Mouse (Mus musculus) MEL (cell line): ENCODE measurements at regions not wholly inside any gene's neighbourhood (a gene's known extent, or its start where the extent isn't known, plus 50 kb on each side); places are given as distances from the start of the nearest gene placed in this dataset.

Source experiments
- DNase-seq: peaks from one replicate; pipeline ENCODE4 v3.0.0; 2011; ENCODE audit warnings: low read depth, low spot score
- H3K27ac ChIP-seq: 2 replicates; pipeline ENCODE4 v1.5.1; 2012; ENCODE audit warnings: low read depth, mild to moderate bottlenecking, control low read depth, low read length, moderate library complexity; ENCODE audit not compliant: control insufficient read depth
- H3K27me3 ChIP-seq, 2 experiments: fragments of 150-350 bp in 1 of 2; sonication (generic) in 1 of 2; 2 replicates each; pipeline ENCODE4 v1.6.1; 2012; ENCODE audit warnings: low read length in 2 of 2, mild to moderate bottlenecking in 2 of 2, improper control_type of control experiment in 1 of 2, moderate library complexity in 1 of 2; ENCODE audit not compliant: insufficient read depth in 2 of 2, control insufficient read depth in 1 of 2
- H3K36me3 ChIP-seq, 2 experiments: 2 replicates each; pipeline ENCODE4 v1.6.1; 2012 to 2014; ENCODE audit warnings: low read length in 2 of 2, improper control_type of control experiment in 1 of 2, inconsistent platforms in 1 of 2, mild to moderate bottlenecking in 1 of 2; ENCODE audit not compliant: insufficient read depth in 2 of 2, control insufficient read depth in 1 of 2
- H3K4me1 ChIP-seq, 2 experiments: fragments of 150-350 bp in 1 of 2; sonication (generic) in 1 of 2; 2 replicates each; pipeline ENCODE4 v1.6.1; 2012; ENCODE audit warnings: low read length in 2 of 2, improper control_type of control experiment in 1 of 2, mild to moderate bottlenecking in 1 of 2; ENCODE audit not compliant: insufficient read depth in 2 of 2, control insufficient read depth in 1 of 2
- H3K4me3 ChIP-seq, 2 experiments: fragments of 150-350 bp in 1 of 2; sonication (generic) in 1 of 2; 2 replicates each; pipeline ENCODE4 v1.5.1; 2012; ENCODE audit warnings: low read depth in 2 of 2, low read length in 2 of 2, mild to moderate bottlenecking in 2 of 2, moderate library complexity in 2 of 2, control low read depth in 1 of 2, improper control_type of control experiment in 1 of 2; ENCODE audit not compliant: control insufficient read depth in 1 of 2, insufficient read depth in 1 of 2
- H3K79me2 ChIP-seq: 2 replicates; pipeline ENCODE4 v1.6.1; 2012; ENCODE audit warnings: mild to moderate bottlenecking, low read length, moderate library complexity; ENCODE audit not compliant: control insufficient read depth, poor library complexity, insufficient read depth
- H3K9ac ChIP-seq: 2 replicates; pipeline ENCODE4 v1.6.1; 2012; ENCODE audit warnings: low read depth, mild to moderate bottlenecking, control low read depth, low read length, moderate library complexity; ENCODE audit not compliant: control insufficient read depth, poor library complexity, severe bottlenecking
- H3K9me3 ChIP-seq: fragments of 150-350 bp; sonication (generic); replicated peaks from 2 replicates; pipeline ENCODE4 v1.6.1; 2012; ENCODE audit warnings: mild to moderate bottlenecking, low read length, improper control_type of control experiment, moderate library complexity; ENCODE audit not compliant: insufficient read depth
- CHD1 ChIP-seq: IDR thresholded peaks from 2 replicates; pipeline ENCODE4 v1.6.1; 2012; ENCODE audit warnings: low read depth, mild to moderate bottlenecking, inconsistent platforms, low read length, improper control_type of control experiment
- CHD2 ChIP-seq: IDR thresholded peaks from 2 replicates; pipeline ENCODE4 v1.6.1; 2011; ENCODE audit warnings: low read length, improper control_type of control experiment
- CTCF ChIP-seq, 3 experiments: IDR thresholded peaks in 2 of 3; conservative IDR thresholded peaks in 1 of 3; 2 replicates each; pipeline ENCODE4 v1.5.1; 2011 to 2012; ENCODE audit warnings: low read length in 3 of 3, low read depth in 2 of 3, mild to moderate bottlenecking in 2 of 3, improper control_type of control experiment in 1 of 3, inconsistent platforms in 1 of 3, mixed read lengths in 1 of 3, moderate library complexity in 1 of 3; ENCODE audit not compliant: control insufficient read depth in 1 of 3, insufficient read depth in 1 of 3, poor library complexity in 1 of 3, severe bottlenecking in 1 of 3
- E2F4 ChIP-seq: IDR thresholded peaks from 2 replicates; pipeline ENCODE4 v1.6.1; 2011; ENCODE audit warnings: low read depth, low read length, improper control_type of control experiment, borderline replicate concordance
- ELF1 ChIP-seq: IDR thresholded peaks from 2 replicates; pipeline ENCODE4 v1.6.1; 2014; ENCODE audit warnings: low read depth, mild to moderate bottlenecking, inconsistent platforms, low read length, improper control_type of control experiment, moderate library complexity
- EP300 ChIP-seq, 2 experiments: IDR thresholded peaks; 2 replicates each; pipeline ENCODE4 v1.6.1; 2011; ENCODE audit warnings: improper control_type of control experiment in 2 of 2, low read length in 2 of 2, low read depth in 1 of 2, mild to moderate bottlenecking in 1 of 2
- HCFC1 ChIP-seq: IDR thresholded peaks from 2 replicates; pipeline ENCODE4 v1.6.1; 2012; ENCODE audit warnings: low read depth, mild to moderate bottlenecking, inconsistent platforms, low read length, improper control_type of control experiment, moderate library complexity
- JUND ChIP-seq: IDR thresholded peaks from 2 replicates; pipeline ENCODE4 v1.6.1; 2011; ENCODE audit warnings: low read depth, mild to moderate bottlenecking, improper control_type of control experiment, low read length
- KAT2A ChIP-seq: conservative IDR thresholded peaks from 2 replicates; pipeline ENCODE4 v1.6.1; 2012; ENCODE audit warnings: low read depth, low read length, improper control_type of control experiment, inconsistent platforms
- MXI1 ChIP-seq: IDR thresholded peaks from 2 replicates; pipeline ENCODE4 v1.6.1; 2011; ENCODE audit warnings: mild to moderate bottlenecking, low read depth, low read length, improper control_type of control experiment
- NELFE ChIP-seq: IDR thresholded peaks from 2 replicates; pipeline ENCODE4 v1.6.1; 2011; ENCODE audit warnings: low read depth, low read length, improper control_type of control experiment
- POLR2A ChIP-seq, 2 experiments: IDR thresholded peaks; 2 replicates each; pipeline ENCODE4 v1.6.1; 2011 to 2012; ENCODE audit warnings: low read length in 2 of 2, mild to moderate bottlenecking in 2 of 2, control low read depth in 1 of 2, improper control_type of control experiment in 1 of 2, low read depth in 1 of 2, moderate library complexity in 1 of 2; ENCODE audit not compliant: control insufficient read depth in 1 of 2, insufficient read depth in 1 of 2, poor library complexity in 1 of 2
- POLR2AphosphoS2 ChIP-seq: IDR thresholded peaks from 2 replicates; pipeline ENCODE4 v1.6.1; 2011; ENCODE audit warnings: low read length, improper control_type of control experiment
- POLR2AphosphoS5 ChIP-seq: IDR thresholded peaks from 2 replicates; pipeline ENCODE4 v1.6.1; 2012; ENCODE audit warnings: low read depth, borderline replicate concordance, mild to moderate bottlenecking, inconsistent platforms, low read length, moderate library complexity, mixed read lengths
- SMC3 ChIP-seq: IDR thresholded peaks from 2 replicates; pipeline ENCODE4 v1.6.1; 2011; ENCODE audit warnings: low read depth, low read length, improper control_type of control experiment
- UBTF ChIP-seq: IDR thresholded peaks from 2 replicates; pipeline ENCODE4 v1.6.1; 2012; ENCODE audit warnings: low read depth, mild to moderate bottlenecking, inconsistent platforms, low read length, improper control_type of control experiment, moderate library complexity, borderline replicate concordance; ENCODE audit not compliant: insufficient read depth
- USF2 ChIP-seq, 2 experiments: IDR thresholded peaks; 2 replicates each; pipeline ENCODE4 v1.6.1; 2011 to 2012; ENCODE audit warnings: improper control_type of control experiment in 2 of 2, low read length in 2 of 2, borderline replicate concordance in 1 of 2, inconsistent platforms in 1 of 2, low read depth in 1 of 2, mild to moderate bottlenecking in 1 of 2; ENCODE audit not compliant: insufficient read depth in 1 of 2
- ZC3H11A ChIP-seq: IDR thresholded peaks from 2 replicates; pipeline ENCODE4 v1.6.1; 2012; ENCODE audit warnings: low read depth, mild to moderate bottlenecking, inconsistent platforms, low read length, improper control_type of control experiment

DNA sequence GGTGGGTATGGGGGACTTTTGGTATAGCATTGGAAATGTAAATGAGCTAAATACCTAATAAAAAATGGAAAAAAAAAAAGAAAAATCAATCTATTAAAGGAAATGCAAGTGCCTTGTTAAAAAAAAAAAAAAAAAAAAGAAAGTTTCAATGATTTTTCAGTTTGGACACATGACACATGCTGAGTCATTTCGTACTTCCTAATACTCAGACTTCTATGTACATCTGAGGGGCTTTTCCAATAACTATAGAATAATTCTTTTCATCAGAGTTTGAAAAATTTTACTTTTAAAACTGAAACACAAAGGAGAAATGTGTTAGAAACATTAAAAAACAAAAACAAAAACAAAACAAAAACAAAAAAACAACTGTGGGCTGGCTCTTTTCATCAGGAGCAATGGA, 162.4 kb upstream of the Ube2e1 start:
- H3K27ac ChIP-seq: no peak overlapping the region
- H3K4me1 ChIP-seq: no peaks in the 10 kb centered on the region
- TF ChIP-seq NELFE (no peak), ZC3H11A (no peak), POLR2AphosphoS5 (no peak), HCFC1 (no peak), CTCF (IDR thresholded peaks at IDR 0.05 in 2 of 3, conservative IDR thresholded peaks at IDR 0.05 in 1 of 3; ENCODE audit: control insufficient read depth in 1 of 3, insufficient read depth in 1 of 3, low read depth in 2 of 3, low read length in 3 of 3, poor library complexity in 1 of 3, severe bottlenecking in 1 of 3) (no peak), EP300 (IDR thresholded peaks at IDR 0.05; ENCODE audit: low read depth in 1 of 2, low read length in 2 of 2) (no peak)
- no peaks in the 10 kb centered on the region for H3K27me3 ChIP-seq
- no peaks in the 10 kb centered on the region for H3K36me3 ChIP-seq
- no peaks in the 10 kb centered on the region for H3K79me2 ChIP-seq
- no peak overlapping the region for H3K4me3 ChIP-seq
- no peak for DNase-seq
- no peaks in the 10 kb centered on the region for H3K9me3 ChIP-seq
- H3K9ac ChIP-seq: no peak overlapping the region

- no peak overlapping the region for H3K27ac ChIP-seq
- no peaks in the 10 kb centered on the region for H3K4me1 ChIP-seq
- no peaks in the 10 kb centered on the region for H3K36me3 ChIP-seq
- no peak overlapping the region for H3K9ac ChIP-seq
- H3K27me3 ChIP-seq: no peaks in the 10 kb centered on the region
- no peak for DNase-seq
- H3K79me2 ChIP-seq: no peaks in the 10 kb centered on the region
- TF ChIP-seq POLR2AphosphoS2 (no peak), NELFE (no peak)
- H3K9me3 ChIP-seq: no peaks in the 10 kb centered on the region
- H3K4me3 ChIP-seq: no peak overlapping the region
Measured at GRCm38 (mm10) chr14:18486132-18486800, 154.6 kb upstream of the Ube2e1 start.

DNA sequence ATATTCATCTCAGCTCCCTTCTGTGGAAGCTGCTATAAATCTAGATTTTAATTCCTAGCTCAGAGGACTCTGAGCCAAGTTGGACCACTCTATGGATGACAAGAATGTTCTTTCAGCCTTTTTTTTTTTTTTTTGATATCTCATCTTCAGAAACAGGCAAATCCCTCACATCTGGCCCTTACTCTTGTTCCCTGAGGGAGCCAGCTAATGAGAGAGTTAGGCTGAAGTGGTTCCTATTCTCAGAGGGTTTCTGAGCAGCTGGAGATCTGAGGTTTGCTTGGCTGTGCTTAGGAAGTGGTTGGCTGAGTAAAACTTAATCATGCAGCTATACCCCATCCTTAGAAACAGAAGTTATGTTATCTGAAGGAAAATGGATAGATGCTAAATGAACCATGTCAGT, 153.9 kb upstream of the Ube2e1 start:
- TF ChIP-seq KAT2A (no peak), CHD2 (no peak), UBTF (no peak), JUND (no peak), ZC3H11A (no peak), POLR2A (IDR thresholded peaks at IDR 0.05; ENCODE audit: control insufficient read depth in 1 of 2, insufficient read depth in 1 of 2, low read depth in 1 of 2, low read length in 2 of 2, poor library complexity in 1 of 2) (no peak), CHD1 (no peak), ELF1 (no peak), E2F4 (no peak), MXI1 (no peak), USF2 (IDR thresholded peaks at IDR 0.05; ENCODE audit: borderline replicate concordance in 1 of 2, insufficient read depth in 1 of 2, low read depth in 1 of 2, low read length in 2 of 2) (no peak), SMC3 (no peak)
- no peaks in the 10 kb centered on the region for H3K27me3 ChIP-seq
- no peak overlapping the region for H3K4me3 ChIP-seq
- no peaks in the 10 kb centered on the region for H3K36me3 ChIP-seq
- no peak for DNase-seq
- H3K9ac ChIP-seq: no peak overlapping the region
- no peaks in the 10 kb centered on the region for H3K4me1 ChIP-seq
- no peak overlapping the region for H3K27ac ChIP-seq
- H3K9me3 ChIP-seq: no peaks in the 10 kb centered on the region
- no peaks in the 10 kb centered on the region for H3K79me2 ChIP-seq
